Mouse (Mus musculus) MEL (cell line): Measurements from ENCODE around the gene Gm20696. TPM values are rescaled to one million over a fixed set of nuclear protein-coding genes. Genes with fewer than 3 reads are reported as not detected.
A peak's percentile ranks its signal among the peaks of the same experiment; 100 is the strongest.

Experiments
- DNase-seq: peaks from one replicate; pipeline ENCODE4 v3.0.0; 2011; ENCODE audit warnings: low read depth, low spot score
- H3K27ac ChIP-seq: 2 replicates; pipeline ENCODE4 v1.5.1; 2012; ENCODE audit warnings: low read depth, mild to moderate bottlenecking, control low read depth, low read length, moderate library complexity; ENCODE audit not compliant: control insufficient read depth
- H3K27me3 ChIP-seq, 2 experiments: fragments of 150-350 bp in 1 of 2; sonication (generic) in 1 of 2; 2 replicates each; pipeline ENCODE4 v1.6.1; 2012; ENCODE audit warnings: low read length in 2 of 2, mild to moderate bottlenecking in 2 of 2, improper control_type of control experiment in 1 of 2, moderate library complexity in 1 of 2; ENCODE audit not compliant: insufficient read depth in 2 of 2, control insufficient read depth in 1 of 2
- H3K36me3 ChIP-seq, 2 experiments: 2 replicates each; pipeline ENCODE4 v1.6.1; 2012 to 2014; ENCODE audit warnings: low read length in 2 of 2, improper control_type of control experiment in 1 of 2, inconsistent platforms in 1 of 2, mild to moderate bottlenecking in 1 of 2; ENCODE audit not compliant: insufficient read depth in 2 of 2, control insufficient read depth in 1 of 2
- H3K4me1 ChIP-seq, 2 experiments: fragments of 150-350 bp in 1 of 2; sonication (generic) in 1 of 2; 2 replicates each; pipeline ENCODE4 v1.6.1; 2012; ENCODE audit warnings: low read length in 2 of 2, improper control_type of control experiment in 1 of 2, mild to moderate bottlenecking in 1 of 2; ENCODE audit not compliant: insufficient read depth in 2 of 2, control insufficient read depth in 1 of 2
- H3K4me3 ChIP-seq, 2 experiments: fragments of 150-350 bp in 1 of 2; sonication (generic) in 1 of 2; 2 replicates each; pipeline ENCODE4 v1.5.1; 2012; ENCODE audit warnings: low read depth in 2 of 2, low read length in 2 of 2, mild to moderate bottlenecking in 2 of 2, moderate library complexity in 2 of 2, control low read depth in 1 of 2, improper control_type of control experiment in 1 of 2; ENCODE audit not compliant: control insufficient read depth in 1 of 2, insufficient read depth in 1 of 2
- H3K79me2 ChIP-seq: 2 replicates; pipeline ENCODE4 v1.6.1; 2012; ENCODE audit warnings: mild to moderate bottlenecking, low read length, moderate library complexity; ENCODE audit not compliant: control insufficient read depth, poor library complexity, insufficient read depth
- H3K9ac ChIP-seq: 2 replicates; pipeline ENCODE4 v1.6.1; 2012; ENCODE audit warnings: low read depth, mild to moderate bottlenecking, control low read depth, low read length, moderate library complexity; ENCODE audit not compliant: control insufficient read depth, poor library complexity, severe bottlenecking
- H3K9me3 ChIP-seq: fragments of 150-350 bp; sonication (generic); replicated peaks from 2 replicates; pipeline ENCODE4 v1.6.1; 2012; ENCODE audit warnings: mild to moderate bottlenecking, low read length, improper control_type of control experiment, moderate library complexity; ENCODE audit not compliant: insufficient read depth
- CTCF ChIP-seq, 3 experiments: IDR thresholded peaks in 2 of 3; conservative IDR thresholded peaks in 1 of 3; 2 replicates each; pipeline ENCODE4 v1.5.1; 2011 to 2012; ENCODE audit warnings: low read length in 3 of 3, low read depth in 2 of 3, mild to moderate bottlenecking in 2 of 3, improper control_type of control experiment in 1 of 3, inconsistent platforms in 1 of 3, mixed read lengths in 1 of 3, moderate library complexity in 1 of 3; ENCODE audit not compliant: control insufficient read depth in 1 of 3, insufficient read depth in 1 of 3, poor library complexity in 1 of 3, severe bottlenecking in 1 of 3
- ELF1 ChIP-seq: IDR thresholded peaks from 2 replicates; pipeline ENCODE4 v1.6.1; 2014; ENCODE audit warnings: low read depth, mild to moderate bottlenecking, inconsistent platforms, low read length, improper control_type of control experiment, moderate library complexity
- ETS1 ChIP-seq: IDR thresholded peaks from 2 replicates; pipeline ENCODE4 v1.6.1; 2012; ENCODE audit warnings: low read depth, mild to moderate bottlenecking, inconsistent platforms, low read length, improper control_type of control experiment, moderate library complexity
- GABPA ChIP-seq: IDR thresholded peaks from 2 replicates; pipeline ENCODE4 v1.6.1; 2012; ENCODE audit warnings: low read depth, mild to moderate bottlenecking, inconsistent platforms, low read length, improper control_type of control experiment, moderate library complexity
- MAFK ChIP-seq: IDR thresholded peaks from 2 replicates; pipeline ENCODE4 v1.6.1; 2011; ENCODE audit warnings: low read depth, mild to moderate bottlenecking, low read length, improper control_type of control experiment, borderline replicate concordance
- MAX ChIP-seq: IDR thresholded peaks from 2 replicates; pipeline ENCODE4 v1.6.1; 2011; ENCODE audit warnings: low read length, improper control_type of control experiment
- MAZ ChIP-seq: IDR thresholded peaks from 2 replicates; pipeline ENCODE4 v1.6.1; 2012; ENCODE audit warnings: low read depth, mild to moderate bottlenecking, inconsistent platforms, low read length, improper control_type of control experiment
- MEF2A ChIP-seq: IDR thresholded peaks from 2 replicates; pipeline ENCODE4 v1.6.1; 2014; ENCODE audit warnings: low read depth, mild to moderate bottlenecking, inconsistent platforms, low read length, improper control_type of control experiment; ENCODE audit not compliant: poor library complexity, insufficient replicate concordance, severe bottlenecking; ENCODE audit errors: extremely low read depth
- MXI1 ChIP-seq: IDR thresholded peaks from 2 replicates; pipeline ENCODE4 v1.6.1; 2011; ENCODE audit warnings: mild to moderate bottlenecking, low read depth, low read length, improper control_type of control experiment
- NELFE ChIP-seq: IDR thresholded peaks from 2 replicates; pipeline ENCODE4 v1.6.1; 2011; ENCODE audit warnings: low read depth, low read length, improper control_type of control experiment
- NRF1 ChIP-seq: IDR thresholded peaks from 2 replicates; pipeline ENCODE4 v1.6.1; 2014; ENCODE audit warnings: low read depth, mild to moderate bottlenecking, inconsistent platforms, low read length, improper control_type of control experiment, moderate library complexity; ENCODE audit not compliant: poor library complexity, insufficient read depth, severe bottlenecking
- POLR2A ChIP-seq, 2 experiments: IDR thresholded peaks; 2 replicates each; pipeline ENCODE4 v1.6.1; 2011 to 2012; ENCODE audit warnings: low read length in 2 of 2, mild to moderate bottlenecking in 2 of 2, control low read depth in 1 of 2, improper control_type of control experiment in 1 of 2, low read depth in 1 of 2, moderate library complexity in 1 of 2; ENCODE audit not compliant: control insufficient read depth in 1 of 2, insufficient read depth in 1 of 2, poor library complexity in 1 of 2
- POLR2AphosphoS5 ChIP-seq: IDR thresholded peaks from 2 replicates; pipeline ENCODE4 v1.6.1; 2012; ENCODE audit warnings: low read depth, borderline replicate concordance, mild to moderate bottlenecking, inconsistent platforms, low read length, moderate library complexity, mixed read lengths
- RAD21 ChIP-seq: IDR thresholded peaks from 2 replicates; pipeline ENCODE4 v1.6.1; 2011; ENCODE audit warnings: mild to moderate bottlenecking, low read depth, low read length, improper control_type of control experiment
- SMC3 ChIP-seq: IDR thresholded peaks from 2 replicates; pipeline ENCODE4 v1.6.1; 2011; ENCODE audit warnings: low read depth, low read length, improper control_type of control experiment
- TCF12 ChIP-seq: IDR thresholded peaks from 2 replicates; pipeline ENCODE4 v1.6.1; 2014; ENCODE audit warnings: low read depth, mild to moderate bottlenecking, inconsistent platforms, low read length, improper control_type of control experiment, moderate library complexity
- UBTF ChIP-seq: IDR thresholded peaks from 2 replicates; pipeline ENCODE4 v1.6.1; 2012; ENCODE audit warnings: low read depth, mild to moderate bottlenecking, inconsistent platforms, low read length, improper control_type of control experiment, moderate library complexity, borderline replicate concordance; ENCODE audit not compliant: insufficient read depth
- USF2 ChIP-seq, 2 experiments: IDR thresholded peaks; 2 replicates each; pipeline ENCODE4 v1.6.1; 2011 to 2012; ENCODE audit warnings: improper control_type of control experiment in 2 of 2, low read length in 2 of 2, borderline replicate concordance in 1 of 2, inconsistent platforms in 1 of 2, low read depth in 1 of 2, mild to moderate bottlenecking in 1 of 2; ENCODE audit not compliant: insufficient read depth in 1 of 2
- ZNF384 ChIP-seq: IDR thresholded peaks from 2 replicates; pipeline ENCODE4 v1.6.1; 2012; ENCODE audit warnings: low read depth, mild to moderate bottlenecking, inconsistent platforms, low read length, improper control_type of control experiment
- polyA plus RNA-seq, 2 experiments: library from polyadenylated mRNA; stranded (reverse) in 1 of 2; unstranded in 1 of 2; fragments of >175 nt in 1 of 2; fragments of >200 nt in 1 of 2; gene quantifications; 2 replicates each; pipeline versions ENCODE4 v1.2.1 to v1.2.4; 2012; ENCODE audit warnings: low replicate concordance in 2 of 2, low read depth in 1 of 2; ENCODE audit not compliant: insufficient read length in 2 of 2, insufficient read depth in 1 of 2, missing spikeins in 1 of 2
- total RNA-seq: library from RNA; depleted of rRNA; stranded (reverse); fragments of 300-350 nt; gene quantifications from 2 replicates; pipeline ENCODE4 v1.2.3, GENCODE M21; 2012

Gm20696 gene
- total and polyA plus RNA-seq, 3 experiments: 0.07 to 0.39 TPM; not detected in 1

GRCm38 (mm10) chr6:99272174-99272573 is 394.4 kb downstream of the Gm20696 start:
- no peak overlapping the region for H3K4me3 ChIP-seq

GRCm38 (mm10) chr6:99271741-99272140 is 394.9 kb downstream of the Gm20696 start:
- no peak for DNase-seq
- no peak overlapping the region for H3K9ac ChIP-seq
- H3K79me2 ChIP-seq: no peaks in the 10 kb centered on the region
- no peaks in the 10 kb centered on the region for H3K27me3 ChIP-seq
- no peak overlapping the region for H3K4me3 ChIP-seq
- H3K4me1 ChIP-seq: no peaks in the 10 kb centered on the region
- TF ChIP-seq POLR2A (IDR thresholded peaks at IDR 0.05; ENCODE audit: control insufficient read depth in 1 of 2, insufficient read depth in 1 of 2, low read depth in 1 of 2, low read length in 2 of 2, poor library complexity in 1 of 2) (no peak), MAX (no peak), NELFE (no peak), RAD21 (no peak), MEF2A (no peak), POLR2AphosphoS5 (no peak), MAZ (no peak)
- TF ChIP-seq, all 39 proteins: peak for 0
- Histone ChIP-seq H3K27ac (no peak overlapping the region), H3K9me3 (no peaks in the 10 kb centered on the region), H3K36me3 (no peaks in the 10 kb centered on the region)

More at GRCm38 (mm10) chr6:99272174-99272573, 394.4 kb downstream of the Gm20696 start:
- Histone ChIP-seq H3K79me2 (no peaks in the 10 kb centered on the region), H3K36me3 (no peaks in the 10 kb centered on the region), H3K9me3 (no peaks in the 10 kb centered on the region), H3K27ac (no peak overlapping the region), H3K27me3 (no peaks in the 10 kb centered on the region), H3K4me1 (no peaks in the 10 kb centered on the region), H3K9ac (no peak overlapping the region)
- DNase-seq: no peak
- no peak for TF ChIP-seq MAX
- TF ChIP-seq SMC3: no peak
- TF ChIP-seq ETS1: no peak
- no peak for TF ChIP-seq TCF12
- TF ChIP-seq USF2 (IDR thresholded peaks at IDR 0.05; ENCODE audit: borderline replicate concordance in 1 of 2, insufficient read depth in 1 of 2, low read depth in 1 of 2, low read length in 2 of 2): no peak

GRCm38 (mm10) chr6:99269921-99270320 is 396.7 kb downstream of the Gm20696 start:
- H3K9ac ChIP-seq: no peak overlapping the region
- no peak overlapping the region for H3K27ac ChIP-seq
- H3K4me3 ChIP-seq: no peak overlapping the region
- no peaks in the 10 kb centered on the region for H3K4me1 ChIP-seq
- H3K27me3 ChIP-seq: no peaks in the 10 kb centered on the region
- DNase-seq: peak; percentile 13
- no peaks in the 10 kb centered on the region for H3K79me2 ChIP-seq
- H3K36me3 ChIP-seq: no peaks in the 10 kb centered on the region
- no peaks in the 10 kb centered on the region for H3K9me3 ChIP-seq
- no peak for TF ChIP-seq MXI1
- TF ChIP-seq UBTF: no peak
- TF ChIP-seq MAFK: no peak
- TF ChIP-seq ETS1: no peak
- TF ChIP-seq ELF1: no peak
- TF ChIP-seq ZNF384: no peak
- TF ChIP-seq GABPA: no peak
- TF ChIP-seq CTCF (IDR thresholded peaks at IDR 0.05 in 2 of 3, conservative IDR thresholded peaks at IDR 0.05 in 1 of 3; ENCODE audit: control insufficient read depth in 1 of 3, insufficient read depth in 1 of 3, low read depth in 2 of 3, low read length in 3 of 3, poor library complexity in 1 of 3, severe bottlenecking in 1 of 3): no peak
- no peak for TF ChIP-seq SMC3
- TF ChIP-seq MAZ: no peak
- TF ChIP-seq NRF1: no peak
